Mouse (Mus musculus): Measurements from ENCODE around the gene Dusp10.

Gene Dusp10

DNA sequence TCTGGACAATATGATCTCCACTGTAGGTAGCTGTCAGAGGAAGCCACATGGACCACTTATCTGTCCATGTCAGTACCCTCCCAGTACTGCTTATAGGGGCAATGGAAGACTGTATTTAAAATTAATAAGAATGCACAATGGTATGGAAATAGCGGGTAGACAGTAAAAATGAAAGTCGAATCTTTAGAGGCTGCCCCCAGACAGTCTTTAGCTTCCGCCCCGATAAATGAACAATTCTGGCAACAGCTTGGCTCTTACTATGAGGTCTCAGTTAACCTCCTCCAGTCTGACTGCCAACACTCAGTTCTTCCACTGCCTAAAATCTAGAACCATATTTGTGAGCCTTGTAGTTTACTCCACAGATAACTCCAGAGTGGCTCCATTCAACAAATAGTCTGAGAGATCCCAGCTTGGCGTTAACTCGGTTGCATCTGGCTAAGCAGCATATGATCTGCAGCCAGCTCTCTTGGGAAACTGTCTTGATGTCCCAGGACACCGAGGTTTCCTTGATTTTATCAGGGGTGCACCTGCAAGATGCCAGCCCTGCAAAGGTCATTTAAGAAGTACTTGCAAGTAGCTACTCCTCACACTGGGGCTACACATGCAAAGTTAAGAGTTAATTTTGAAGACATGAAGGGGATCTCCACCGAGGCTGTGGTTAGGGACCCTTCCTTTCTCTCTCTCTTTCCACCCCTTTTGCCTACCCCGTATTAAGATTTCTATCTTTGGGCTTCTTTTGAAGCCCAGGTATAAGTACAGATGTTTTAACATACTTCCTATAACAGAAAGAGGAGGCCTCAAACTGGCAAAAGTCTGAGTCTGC is 88.0 kb downstream of the Dusp10 start:
- DNase-seq (ENCODE audit: low spot score): no peak

DNA sequence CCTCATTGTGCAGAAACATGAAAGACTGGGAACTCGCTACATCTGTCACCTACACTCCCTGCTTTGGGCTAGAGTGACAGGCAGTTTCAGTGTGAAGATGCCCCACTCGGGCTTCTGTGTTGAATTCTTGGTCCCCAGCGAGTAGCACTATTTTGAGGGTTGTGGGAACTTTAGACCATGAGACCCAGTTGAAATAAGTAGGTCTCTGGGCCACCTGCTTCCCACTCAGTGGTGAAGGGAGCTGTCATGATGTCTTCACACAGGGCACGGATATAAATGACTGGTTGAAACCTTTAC is 88.6 kb downstream of the Dusp10 start:
- DNase-seq (ENCODE audit: low spot score): no peak

DNA sequence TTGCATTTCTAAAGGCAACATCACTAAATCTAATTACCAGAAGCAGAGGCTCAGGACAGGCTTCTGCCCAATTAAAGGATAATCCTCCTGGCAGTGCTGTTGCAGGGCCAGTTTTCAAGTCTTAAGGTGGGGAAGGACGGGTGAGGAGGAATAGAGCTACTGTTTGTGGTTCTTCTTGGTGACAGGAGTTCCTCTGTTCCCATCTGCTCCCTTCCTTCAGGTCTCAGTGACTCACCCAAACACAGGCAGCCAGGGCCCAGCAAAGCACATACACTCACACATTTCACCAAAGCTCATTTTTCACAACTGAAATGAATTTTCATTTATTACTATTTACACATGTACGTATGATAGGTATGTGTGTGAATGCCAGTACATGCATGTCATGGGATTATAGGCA is 93.7 kb downstream of the Dusp10 start:
- DNase-seq (ENCODE audit: low spot score): no peak

- no peak for DNase-seq (ENCODE audit: low spot score)
These were observed 94.3 kb downstream of the Dusp10 start for GRCm38 (mm10) chr1:184107448-184107847.

GRCm38 (mm10) chr1:184108254-184108653 is 95.2 kb downstream of the Dusp10 start:
- DNase-seq (ENCODE audit: low spot score): no peak

GRCm38 (mm10) chr1:184117586-184117985 is 104.5 kb downstream of the Dusp10 start:
- no peak for DNase-seq (ENCODE audit: low spot score)

- no peak for DNase-seq (ENCODE audit: low spot score)
These were observed 104.9 kb downstream of the Dusp10 start for GRCm38 (mm10) chr1:184117991-184118390.

DNA sequence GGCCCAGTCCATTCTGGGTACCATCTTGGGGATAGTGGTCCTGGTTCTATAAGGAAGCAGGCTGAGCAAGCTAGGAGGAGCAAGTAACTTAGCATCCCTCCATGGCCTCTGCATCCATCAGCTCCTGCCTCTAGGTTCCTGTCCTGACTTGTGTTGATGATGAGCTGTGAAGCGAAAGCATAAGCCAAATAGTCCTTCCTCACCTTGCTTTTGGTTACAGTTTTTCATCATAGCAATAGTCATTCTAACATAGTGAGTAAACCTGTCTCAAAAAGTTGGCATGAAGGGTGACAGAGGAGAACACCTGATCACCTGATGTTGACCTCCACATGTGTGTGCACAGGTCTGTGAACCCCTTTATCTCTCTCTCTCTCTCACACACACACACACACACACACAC is 105.5 kb downstream of the Dusp10 start:
- no peak for DNase-seq (ENCODE audit: low spot score)
